In genomic region chr12:109528263-109528545, GRCm38 (mm10) we compare ENCODE assay signal across 8 mouse cellular contexts.
DNase-seq lines count a peak whose midpoint lies in the region; ATAC-seq and TF ChIP-seq lines count a peak whose summit lies in the region.

No protein-coding gene starts in this region.

- H3K4me2 ChIP-seq in heart, embryonic 11.5 days, result peak overlapping the region; percentile 70
- peak overlapping the region; percentile 47 for H3K4me2 ChIP-seq in hindbrain, embryonic 14.5 days (replicated peaks)
- H3K4me2 ChIP-seq in lung, postnatal 0 days (replicated peaks; ENCODE audit: low read depth, low read length), result peak overlapping the region; percentile 48

- no peak for TF ChIP-seq EP300 in lung, postnatal 0 days (IDR thresholded peaks at IDR 0.05)

- H3K27ac ChIP-seq in heart, embryonic 11.5 days (ENCODE audit: low read depth, low read length), result no peak overlapping the region
- no peak overlapping the region for H3K27ac ChIP-seq in hindbrain, embryonic 14.5 days
- no peak overlapping the region for H3K27ac ChIP-seq in lung, postnatal 0 days (ENCODE audit: low read length)

- no peak for TF ChIP-seq POLR2A in brain, embryonic 14.5 days (IDR thresholded peaks at IDR 0.05; ENCODE audit: borderline replicate concordance, extremely low read depth, insufficient read depth, insufficient read length, poor library complexity, severe bottlenecking)

- peaks cover 14% of the 10 kb centered on the region for H3K4me1 ChIP-seq in heart, embryonic 11.5 days (ENCODE audit: control insufficient read depth, insufficient read depth, low read length)
- H3K4me1 ChIP-seq in hindbrain, embryonic 14.5 days (replicated peaks; ENCODE audit: control insufficient read depth, insufficient read depth, low read length), result 0 out of 2 replicates have a peak, but pooled peaks cover 4% of the 10 kb centered on the region
- peaks cover 13% of the 10 kb centered on the region for H3K4me1 ChIP-seq in lung, postnatal 0 days (ENCODE audit: insufficient read depth, low read depth, low read length)

- TF ChIP-seq CTCF in brain, embryonic 14.5 days (IDR thresholded peaks at IDR 0.05; ENCODE audit: borderline replicate concordance, extremely low read depth, insufficient read depth, insufficient read length), result no peak
- TF ChIP-seq CTCF in lung, postnatal 0 days (IDR thresholded peaks at IDR 0.05), result no peak

- H3K27me3 ChIP-seq in heart, embryonic 11.5 days (ENCODE audit: control insufficient read depth, insufficient read depth, low read length), result no peaks in the 10 kb centered on the region
- H3K27me3 ChIP-seq in hindbrain, embryonic 14.5 days (ENCODE audit: control insufficient read depth, insufficient read depth, low read length), result no peaks in the 10 kb centered on the region
- H3K27me3 ChIP-seq in lung, postnatal 0 days (replicated peaks; ENCODE audit: insufficient read depth, low read length), result no peaks in the 10 kb centered on the region

- peaks cover 21% of the 10 kb centered on the region for H3K9me3 ChIP-seq in heart, embryonic 11.5 days (replicated peaks; ENCODE audit: control insufficient read depth, low read length)
- peaks cover 43% of the 10 kb centered on the region for H3K9me3 ChIP-seq in hindbrain, embryonic 14.5 days (ENCODE audit: control insufficient read depth, low read length)
- peaks cover 3% of the 10 kb centered on the region; the same call in 1 of the 2 replicates for H3K9me3 ChIP-seq in lung, postnatal 0 days (ENCODE audit: low read length)

- 44% methylated on average over 27 of the region's 27 CpGs for WGBS in heart, embryonic 11.5 days (ENCODE audit: insufficient replicate concordance)
- 58% methylated on average over 27 of the region's 27 CpGs for WGBS in hindbrain, embryonic 14.5 days
- WGBS in lung, postnatal 0 days, result 46% methylated on average over 27 of the region's 27 CpGs

- no peak for DNase-seq in heart, adult 18-20 months
- DNase-seq in brain, embryonic 14.5 days (ENCODE audit: low read depth), result peak; percentile 27
- no peak for DNase-seq in hindbrain, embryonic 14.5 days (ENCODE audit: low spot score)
- no peak for DNase-seq in lung, postnatal 0 days (ENCODE audit: low spot score)
- DNase-seq in layer of hippocampus, postnatal 10 days (ENCODE audit: low spot score in 2 of 2), result no peak
- no peak for DNase-seq in frontal cortex, postnatal 10 days (ENCODE audit: low spot score in 2 of 2)

- peak overlapping the region; percentile 41 for H3K4me3 ChIP-seq in heart, embryonic 11.5 days (ENCODE audit: low read depth, low read length)
- H3K4me3 ChIP-seq in hindbrain, embryonic 14.5 days (replicated peaks; ENCODE audit: low read length), result peak overlapping the region; percentile 24
- peak overlapping the region; percentile 29; the same call in 1 of the 2 replicates for H3K4me3 ChIP-seq in lung, postnatal 0 days (ENCODE audit: low read depth, low read length)

- ATAC-seq in heart, embryonic 11.5 days (replicated peaks; ENCODE audit: insufficient number of reproducible peaks, low FRiP score, low TSS enrichment), result no peak
- ATAC-seq in hindbrain, embryonic 14.5 days (ENCODE audit: low FRiP score), result no peak
- no peak for ATAC-seq in lung, postnatal 0 days
- ATAC-seq in monocyte, adult 5-6 weeks (replicated peaks; ENCODE audit: insufficient number of reproducible peaks, low FRiP score, low TSS enrichment, poor library complexity, severe bottlenecking), result no peak

- H3K9ac ChIP-seq in heart, embryonic 11.5 days (ENCODE audit: low read depth, low read length), result no peak overlapping the region
- no peak overlapping the region; the same call in 1 of the 2 replicates for H3K9ac ChIP-seq in hindbrain, embryonic 14.5 days
- H3K9ac ChIP-seq in lung, postnatal 0 days (replicated peaks; ENCODE audit: low read depth), result no peak overlapping the region

- no peaks in the 10 kb centered on the region for H3K36me3 ChIP-seq in heart, embryonic 11.5 days (ENCODE audit: control insufficient read depth, insufficient read depth, low read length)
- no peaks in the 10 kb centered on the region for H3K36me3 ChIP-seq in hindbrain, embryonic 14.5 days (replicated peaks; ENCODE audit: control insufficient read depth, insufficient read depth)
- no peaks in the 10 kb centered on the region for H3K36me3 ChIP-seq in lung, postnatal 0 days (ENCODE audit: insufficient read depth, low read length)
